Mouse (Mus musculus): Measurements from ENCODE around the gene Ppfibp2.

DNA sequence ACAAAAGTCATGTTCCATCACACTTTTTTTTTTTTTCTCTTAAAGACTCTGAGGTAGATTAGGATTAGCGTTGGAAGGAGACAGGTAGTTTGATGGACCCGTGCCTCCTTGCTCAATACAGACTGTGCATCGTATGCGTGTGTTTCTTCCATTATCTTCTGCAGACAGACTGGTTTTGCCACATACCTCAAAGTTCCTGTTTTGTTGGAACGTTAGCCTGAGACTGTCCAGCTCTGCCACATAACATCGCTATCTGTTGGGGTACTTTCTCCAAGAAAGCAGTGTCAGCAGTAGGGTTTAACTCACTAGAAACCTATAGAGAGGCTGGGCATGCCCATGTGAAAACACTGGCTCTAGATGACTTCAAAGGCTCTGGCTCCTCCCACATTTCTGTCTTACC is 61.4 kb downstream of the Ppfibp2 start:
- TF ChIP-seq CTCF (IDR thresholded peaks at IDR 0.05; ENCODE audit: control insufficient read depth, insufficient read depth, insufficient read length) (no peak), FOSL1 (IDR thresholded peaks at IDR 0.05; ENCODE audit: insufficient read depth, low read length, poor library complexity, severe bottlenecking) (no peak), CEBPB (IDR thresholded peaks at IDR 0.05; ENCODE audit: low read depth) (no peak), MAX (IDR thresholded peaks at IDR 0.05) (no peak), MYOG (IDR thresholded peaks at IDR 0.05; ENCODE audit: control insufficient read depth, extremely low read depth, insufficient read length) (no peak), USF1 (IDR thresholded peaks at IDR 0.05; ENCODE audit: low read depth) (no peak), MYOD1 (IDR thresholded peaks at IDR 0.05; ENCODE audit: control insufficient read depth, insufficient read length, low read depth) (no peak)
